Mouse (Mus musculus) thymus, adult 2 months (tissue): ENCODE results near the gene Cym.

Experiments used
- CTCF ChIP-seq: fragments of 200-500 bp; IDR thresholded peaks from 2 replicates; pipeline ENCODE4 v1.5.1; 2012; ENCODE audit warnings: mild to moderate bottlenecking, control low read depth, low read length, moderate library complexity, borderline replicate concordance; ENCODE audit not compliant: control insufficient read depth, poor library complexity, insufficient read depth; ENCODE audit errors: extremely low read depth
- POLR2A ChIP-seq: fragments of 200-500 bp; IDR thresholded peaks from 2 replicates; pipeline ENCODE4 v1.6.1; 2012; ENCODE audit warnings: mild to moderate bottlenecking, low read length, control low read depth, moderate library complexity; ENCODE audit not compliant: control insufficient read depth, poor library complexity, insufficient read depth; ENCODE audit errors: extremely low read depth

DNA sequence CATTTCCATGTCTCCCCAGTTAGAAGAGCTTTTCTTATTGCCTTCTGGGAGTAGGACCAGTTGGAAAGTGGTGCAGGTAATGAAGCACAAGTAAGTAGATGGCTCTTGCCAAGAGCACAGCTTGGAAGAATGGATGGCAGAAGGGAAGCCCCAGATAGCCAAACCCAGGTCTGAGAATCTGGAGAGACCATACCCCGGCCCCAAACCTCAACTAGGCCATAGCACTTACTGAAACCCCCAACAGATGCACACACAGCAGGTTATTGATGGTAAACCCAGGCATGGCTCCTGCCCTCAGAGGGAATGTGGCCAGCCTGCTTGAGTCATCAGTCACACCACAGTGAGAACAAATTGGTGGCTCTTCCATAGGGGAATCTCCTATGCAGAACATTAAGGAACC, 49.0 kb downstream of the Cym start:
- TF ChIP-seq CTCF (no peak), POLR2A (no peak)
